Mouse (Mus musculus) brain, embryonic 14.5 days (tissue): ENCODE measurements around the gene Pde4d.

Experiments used
- CTCF ChIP-seq: fragments of 200-500 bp; IDR thresholded peaks from 2 replicates; pipeline ENCODE4 v1.5.1; 2012; ENCODE audit warnings: inconsistent platforms, mild to moderate bottlenecking, moderate library complexity, borderline replicate concordance; ENCODE audit not compliant: insufficient read depth, insufficient read length; ENCODE audit errors: extremely low read depth
- POLR2A ChIP-seq: fragments of 200-500 bp; IDR thresholded peaks from 2 replicates; pipeline ENCODE4 v1.6.1; 2012; ENCODE audit warnings: mild to moderate bottlenecking, inconsistent platforms, borderline replicate concordance; ENCODE audit not compliant: poor library complexity, insufficient read depth, insufficient read length, severe bottlenecking; ENCODE audit errors: extremely low read depth

DNA sequence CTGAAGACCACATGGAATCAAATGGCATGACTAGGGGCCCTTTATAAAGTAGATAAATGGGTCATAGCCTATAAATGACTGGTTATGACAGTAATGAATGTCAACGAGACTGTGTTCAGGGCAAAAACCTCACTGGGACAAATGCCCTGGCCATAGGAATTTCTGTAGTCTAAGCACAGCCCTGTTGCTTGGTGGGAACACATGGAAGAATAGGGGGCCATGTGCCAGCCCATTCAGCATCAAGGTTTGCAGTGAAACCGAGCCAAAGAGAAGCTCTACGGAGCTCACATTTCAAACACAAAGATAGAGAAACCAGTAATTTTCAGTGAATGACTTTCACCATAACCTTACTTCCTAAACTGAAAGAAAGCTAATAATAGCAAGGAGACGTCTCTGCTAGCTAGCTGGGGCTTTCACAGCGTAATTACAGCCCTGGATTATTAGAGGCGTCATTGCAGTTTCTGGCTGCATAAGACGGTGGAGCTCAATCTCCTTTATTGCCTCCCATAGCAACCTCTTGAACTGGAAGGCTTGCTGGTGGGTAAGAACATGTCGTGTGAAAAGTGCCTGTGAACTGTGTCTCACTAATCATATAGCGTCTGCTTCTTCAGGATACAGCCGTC lies 1533.2 kb downstream of the Pde4d start:
- TF ChIP-seq CTCF (no peak), POLR2A (no peak)
